Mouse (Mus musculus) brain, embryonic 14.5 days (tissue): ENCODE measurements around the gene Kcnn1.

Source experiments
- CTCF ChIP-seq: fragments of 200-500 bp; IDR thresholded peaks from 2 replicates; pipeline ENCODE4 v1.5.1; 2012; ENCODE audit warnings: inconsistent platforms, mild to moderate bottlenecking, moderate library complexity, borderline replicate concordance; ENCODE audit not compliant: insufficient read depth, insufficient read length; ENCODE audit errors: extremely low read depth
- POLR2A ChIP-seq: fragments of 200-500 bp; IDR thresholded peaks from 2 replicates; pipeline ENCODE4 v1.6.1; 2012; ENCODE audit warnings: mild to moderate bottlenecking, inconsistent platforms, borderline replicate concordance; ENCODE audit not compliant: poor library complexity, insufficient read depth, insufficient read length, severe bottlenecking; ENCODE audit errors: extremely low read depth

GRCm38 (mm10) chr8:70816679-70817078, 46.4 kb downstream of the Kcnn1 start:
- TF ChIP-seq CTCF (no peak), POLR2A (no peak)
